Mouse (Mus musculus): ENCODE measurements around the gene Dok1. TPM values are rescaled to one million over a fixed set of nuclear protein-coding genes. Genes with fewer than 3 reads are reported as not detected.

Gene Dok1
- polyA plus RNA-seq, 1 experiment from 2014 or later: 10.9 TPM

DNA sequence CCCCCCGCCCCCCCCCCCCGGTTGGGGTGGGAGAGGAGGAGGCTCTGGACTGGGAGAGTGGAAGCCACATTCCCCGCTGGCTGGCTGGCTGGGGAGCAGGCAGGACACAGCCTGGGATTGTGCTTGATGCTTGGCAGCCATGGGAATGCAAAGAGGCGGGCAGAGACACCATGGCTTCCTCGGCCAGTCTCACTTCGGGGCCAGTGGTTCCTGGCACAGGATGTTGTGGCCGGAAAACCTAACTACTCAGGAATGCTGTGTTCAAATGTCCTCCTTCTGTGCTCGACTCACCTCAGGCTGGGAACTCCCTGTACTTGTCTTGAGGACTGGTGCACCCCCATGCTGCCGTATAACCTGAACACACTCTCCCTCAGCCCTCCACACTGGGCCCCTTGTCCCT is 5.6 kb downstream of the Dok1 start:
- Histone ChIP-seq H3K4me3 (replicated peaks) (no peak overlapping the region), H3K27me3 (peaks cover 21% of the 10 kb centered on the region), H3K4me2 (replicated peaks) (no peak overlapping the region), H3K4me1 (peaks cover 37% of the 10 kb centered on the region), H3K9me3 (replicated peaks) (no peaks in the 10 kb centered on the region), H3K9ac (no peak overlapping the region), H3K36me3 (no peaks in the 10 kb centered on the region), H3K27ac (replicated peaks) (peak overlapping the region; percentile 39; the same call in 1 of the 2 replicates)
- peak; percentile 67 for ATAC-seq (ENCODE audit: insufficient number of reproducible peaks, low FRiP score, low TSS enrichment, low read depth)
- WGBS: 33% methylated on average over 6 of the region's 9 CpGs

- no peaks in the 10 kb centered on the region for H3K9me3 ChIP-seq (replicated peaks)
- no peaks in the 10 kb centered on the region for H3K36me3 ChIP-seq
- H3K9ac ChIP-seq: no peak overlapping the region
- ATAC-seq (ENCODE audit: insufficient number of reproducible peaks, low FRiP score, low TSS enrichment, low read depth): no peak; the same call in 1 of the 2 replicates
- 59% methylated on average over 8 of the region's 8 CpGs for WGBS
- peaks cover 32% of the 10 kb centered on the region for H3K4me1 ChIP-seq
- no peak overlapping the region for H3K4me3 ChIP-seq (replicated peaks)
- H3K27me3 ChIP-seq: peaks cover 19% of the 10 kb centered on the region
- no peak overlapping the region for H3K4me2 ChIP-seq (replicated peaks)
- peak overlapping the region; percentile 39; the same call in 1 of the 2 replicates for H3K27ac ChIP-seq (replicated peaks)
Measured at GRCm38 (mm10) chr6:83027293-83027692, 6.0 kb downstream of the Dok1 start.

DNA sequence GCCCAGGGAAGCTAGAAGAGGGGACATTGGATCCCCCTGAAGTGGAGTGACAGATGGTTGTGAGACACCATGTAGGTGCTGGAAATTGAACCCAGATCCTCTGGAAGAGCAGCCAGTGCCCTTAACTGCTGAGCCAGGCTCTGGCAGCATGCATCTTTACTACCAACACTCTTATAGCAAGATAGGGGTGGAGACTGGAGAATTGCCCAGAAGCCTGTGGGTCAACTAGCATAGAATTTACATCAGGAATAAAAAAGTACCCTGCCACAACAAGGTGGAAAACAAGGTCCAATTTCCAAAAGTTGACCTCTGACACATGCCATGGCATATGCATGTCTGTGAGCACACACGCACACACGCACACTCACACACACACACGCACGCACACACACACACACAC is 8.1 kb downstream of the Dok1 start:
- peaks cover 21% of the 10 kb centered on the region for H3K4me1 ChIP-seq
- H3K9me3 ChIP-seq (replicated peaks): no peaks in the 10 kb centered on the region
- no peaks in the 10 kb centered on the region for H3K36me3 ChIP-seq
- H3K9ac ChIP-seq: no peak overlapping the region
- no peak for ATAC-seq (ENCODE audit: insufficient number of reproducible peaks, low FRiP score, low TSS enrichment, low read depth)
- H3K4me3 ChIP-seq (replicated peaks): no peak overlapping the region
- no peak overlapping the region for H3K27ac ChIP-seq (replicated peaks)
- no peak overlapping the region for H3K4me2 ChIP-seq (replicated peaks)
- H3K27me3 ChIP-seq: peaks cover 5% of the 10 kb centered on the region; the same call in 1 of the 2 replicates
- WGBS: 99% methylated on average over 4 of the region's 4 CpGs

DNA sequence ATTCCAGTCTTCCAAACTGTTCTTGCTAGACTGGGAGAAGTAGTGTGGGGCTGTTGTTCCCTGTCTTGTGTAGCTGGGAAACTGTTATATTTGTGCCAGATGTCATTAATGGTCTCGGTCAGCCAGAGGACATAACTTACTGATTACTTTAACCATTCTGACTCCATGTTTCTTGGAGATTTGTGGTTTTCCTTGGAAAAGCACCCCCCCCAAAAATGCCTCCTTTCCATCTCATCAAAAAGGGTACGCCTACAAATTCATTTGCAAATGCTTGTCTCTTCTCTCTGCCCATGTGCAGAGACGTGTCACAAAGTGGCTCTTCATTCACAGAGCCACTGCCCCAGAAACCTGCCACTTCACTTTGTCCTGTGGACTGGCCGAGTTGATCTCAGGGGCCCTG is 8.8 kb downstream of the Dok1 start:
- H3K4me1 ChIP-seq: peaks cover 17% of the 10 kb centered on the region
- H3K9me3 ChIP-seq (replicated peaks): no peaks in the 10 kb centered on the region
- H3K27ac ChIP-seq (replicated peaks): no peak overlapping the region
- H3K9ac ChIP-seq: no peak overlapping the region
- no peak overlapping the region for H3K4me2 ChIP-seq (replicated peaks)
- no peaks in the 10 kb centered on the region for H3K36me3 ChIP-seq
- H3K4me3 ChIP-seq (replicated peaks): no peak overlapping the region
- ATAC-seq (ENCODE audit: insufficient number of reproducible peaks, low FRiP score, low TSS enrichment, low read depth): no peak
- 52% methylated on average over 4 of the region's 4 CpGs for whole genome bisulfite sequencing
- no peaks in the 10 kb centered on the region for H3K27me3 ChIP-seq

DNA sequence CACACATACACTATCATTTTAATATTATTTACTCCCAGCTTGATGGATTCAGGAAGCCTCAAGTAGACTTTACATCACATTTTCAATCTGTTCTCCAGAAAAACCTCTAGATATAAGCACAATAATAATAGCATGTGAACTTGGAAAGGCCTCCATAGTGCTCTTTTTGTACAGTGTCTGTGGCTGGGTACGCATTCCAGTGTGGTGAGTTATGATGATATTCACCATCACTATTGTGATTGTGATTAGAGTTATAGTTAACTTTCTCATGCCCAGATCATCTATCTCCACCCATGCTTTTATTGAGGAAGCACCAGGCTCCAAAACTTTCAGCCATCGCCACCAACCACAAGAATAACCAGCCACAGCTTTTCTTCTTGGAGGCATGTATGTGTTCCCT is 9.5 kb downstream of the Dok1 start:
- Histone ChIP-seq H3K9me3 (replicated peaks) (no peaks in the 10 kb centered on the region), H3K36me3 (no peaks in the 10 kb centered on the region), H3K4me2 (replicated peaks) (no peak overlapping the region), H3K27me3 (no peaks in the 10 kb centered on the region), H3K27ac (replicated peaks) (no peak overlapping the region), H3K4me1 (peaks cover 11% of the 10 kb centered on the region; the same call in 1 of the 2 replicates), H3K4me3 (replicated peaks) (no peak overlapping the region), H3K9ac (no peak overlapping the region)
- no peak for ATAC-seq (ENCODE audit: insufficient number of reproducible peaks, low FRiP score, low TSS enrichment, low read depth)
- WGBS: 83% methylated on average over 2 of the region's 2 CpGs

DNA sequence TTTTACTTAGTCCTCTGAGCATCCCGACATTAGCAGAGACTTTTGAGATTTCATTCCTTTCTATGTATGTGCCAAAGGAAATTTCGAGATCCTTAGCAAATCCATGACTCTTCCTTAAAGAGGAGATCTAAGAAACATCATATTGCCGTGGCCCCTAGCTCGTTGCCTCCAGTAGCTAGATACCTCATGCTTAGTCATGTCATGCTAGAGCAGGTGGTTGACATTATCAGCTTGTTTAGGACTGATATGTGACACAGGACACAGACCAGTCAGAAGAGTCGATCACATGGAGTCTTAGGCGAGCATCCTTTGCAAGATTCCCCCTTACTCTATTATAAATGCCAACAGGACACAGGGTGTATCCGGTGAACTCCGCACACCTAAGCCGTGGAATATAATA is 10.3 kb downstream of the Dok1 start:
- H3K9me3 ChIP-seq (replicated peaks): no peaks in the 10 kb centered on the region
- WGBS: 84% methylated on average over 9 of the region's 9 CpGs
- H3K4me3 ChIP-seq (replicated peaks): no peak overlapping the region
- peaks cover 7% of the 10 kb centered on the region; the same call in 1 of the 2 replicates for H3K4me1 ChIP-seq
- no peak overlapping the region for H3K27ac ChIP-seq (replicated peaks)
- H3K4me2 ChIP-seq (replicated peaks): no peak overlapping the region
- no peak overlapping the region for H3K9ac ChIP-seq
- no peak for ATAC-seq (ENCODE audit: insufficient number of reproducible peaks, low FRiP score, low TSS enrichment, low read depth)
- no peaks in the 10 kb centered on the region for H3K36me3 ChIP-seq
- no peaks in the 10 kb centered on the region for H3K27me3 ChIP-seq

GRCm38 (mm10) chr6:83020836-83021593 is 12.3 kb downstream of the Dok1 start:
- 70% methylated on average over 4 of the region's 4 CpGs for WGBS
- Histone ChIP-seq H3K27me3 (no peaks in the 10 kb centered on the region), H3K4me3 (replicated peaks) (no peak overlapping the region), H3K4me2 (replicated peaks) (no peak overlapping the region), H3K4me1 (no peaks in the 10 kb centered on the region), H3K36me3 (no peaks in the 10 kb centered on the region), H3K27ac (replicated peaks) (no peak overlapping the region), H3K9ac (no peak overlapping the region), H3K9me3 (replicated peaks) (no peaks in the 10 kb centered on the region)
- no peak for ATAC-seq (ENCODE audit: insufficient number of reproducible peaks, low FRiP score, low TSS enrichment, low read depth)

GRCm38 (mm10) chr6:83020121-83020520 is 13.2 kb downstream of the Dok1 start:
- no peak overlapping the region for H3K4me2 ChIP-seq (replicated peaks)
- H3K27ac ChIP-seq (replicated peaks): no peak overlapping the region
- 92% methylated on average over 6 of the region's 6 CpGs for WGBS
- H3K4me3 ChIP-seq (replicated peaks): no peak overlapping the region
- no peaks in the 10 kb centered on the region for H3K4me1 ChIP-seq
- no peaks in the 10 kb centered on the region for H3K27me3 ChIP-seq
- ATAC-seq (ENCODE audit: insufficient number of reproducible peaks, low FRiP score, low TSS enrichment, low read depth): no peak
- no peak overlapping the region for H3K9ac ChIP-seq
- H3K9me3 ChIP-seq (replicated peaks): no peaks in the 10 kb centered on the region
- H3K36me3 ChIP-seq: no peaks in the 10 kb centered on the region

- no peak for ATAC-seq (ENCODE audit: insufficient number of reproducible peaks, low FRiP score, low TSS enrichment, low read depth)
- H3K9me3 ChIP-seq (replicated peaks): no peaks in the 10 kb centered on the region
- WGBS: 66% methylated on average over 3 of the region's 3 CpGs
- no peak overlapping the region for H3K4me3 ChIP-seq (replicated peaks)
- H3K27ac ChIP-seq (replicated peaks): no peak overlapping the region
- H3K27me3 ChIP-seq: no peaks in the 10 kb centered on the region
- no peak overlapping the region for H3K4me2 ChIP-seq (replicated peaks)
- H3K36me3 ChIP-seq: no peaks in the 10 kb centered on the region
- H3K4me1 ChIP-seq: no peaks in the 10 kb centered on the region
- no peak overlapping the region for H3K9ac ChIP-seq
Measured at GRCm38 (mm10) chr6:83019044-83019443, 14.2 kb downstream of the Dok1 start.

- no peak overlapping the region for H3K9ac ChIP-seq
- H3K4me2 ChIP-seq (replicated peaks): no peak overlapping the region
- H3K4me1 ChIP-seq: no peaks in the 10 kb centered on the region
- no peak overlapping the region for H3K27ac ChIP-seq (replicated peaks)
- no peaks in the 10 kb centered on the region for H3K36me3 ChIP-seq
- WGBS: 47% methylated on average over 3 of the region's 3 CpGs
- H3K27me3 ChIP-seq: no peaks in the 10 kb centered on the region
- ATAC-seq (ENCODE audit: insufficient number of reproducible peaks, low FRiP score, low TSS enrichment, low read depth): no peak
- H3K9me3 ChIP-seq (replicated peaks): no peaks in the 10 kb centered on the region
- no peak overlapping the region for H3K4me3 ChIP-seq (replicated peaks)
Measured at GRCm38 (mm10) chr6:83017190-83017589, 16.1 kb downstream of the Dok1 start.

- ATAC-seq (ENCODE audit: insufficient number of reproducible peaks, low FRiP score, low TSS enrichment, low read depth): no peak
- Histone ChIP-seq H3K9me3 (replicated peaks) (no peaks in the 10 kb centered on the region), H3K27me3 (no peaks in the 10 kb centered on the region), H3K4me2 (replicated peaks) (no peak overlapping the region), H3K4me1 (no peaks in the 10 kb centered on the region), H3K4me3 (replicated peaks) (no peak overlapping the region), H3K9ac (no peak overlapping the region), H3K27ac (replicated peaks) (no peak overlapping the region), H3K36me3 (no peaks in the 10 kb centered on the region)
- WGBS: 78% methylated on average over 2 of the region's 2 CpGs
Measured at GRCm38 (mm10) chr6:83015749-83016148, 17.5 kb downstream of the Dok1 start.

Data from embryonic facial prominence, embryonic 15.5 days (tissue).